In genomic region chr7:99375455-99375854, GRCm38 (mm10) we compare ENCODE assay signal across 10 mouse cellular contexts. TPM values are rescaled to one million over a fixed set of nuclear protein-coding genes. Genes with fewer than 3 reads are reported as not detected.
DNase-seq lines count a peak whose midpoint lies in the region; ATAC-seq and TF ChIP-seq lines count a peak whose summit lies in the region.
"Had no signal": no experiment of that assay in that cellular context is flagged by ENCODE, and none has a peak within 500 bp of the region (broad histone marks: within the 10 kb centered on the region; RNA-seq: fewer than 3 reads in every experiment).

No protein-coding gene starts in this region.

- WGBS in hindbrain, embryonic 14.5 days: 8% methylated on average over 4 of the region's 4 CpGs
- WGBS in hindbrain, embryonic 16.5 days: 11% methylated on average over 4 of the region's 4 CpGs
- WGBS in liver, adult 2 months: 2% methylated on average over 4 of the region's 4 CpGs

- no peaks in the 10 kb centered on the region for H3K79me2 ChIP-seq in liver, adult 2 months (ENCODE audit: control insufficient read depth, insufficient read depth, low read length)

- DNase-seq in hindbrain, embryonic 14.5 days (ENCODE audit: low spot score): peak; percentile 88
- DNase-seq in ES-CJ7 (ENCODE audit: low read depth, low spot score): peak; percentile 46
- DNase-seq in cerebellum, adult 18-20 months: peak; percentile 78 to 89
- DNase-seq in heart, postnatal 36 days: peak; percentile 84 to 92
- DNase-seq in liver, adult 2 months (ENCODE audit: extremely low read depth, low read depth, low spot score): peak; percentile 23
- DNase-seq in right cerebral cortex, adult 2 months (ENCODE audit: low spot score in 2 of 2): peak; percentile 88 to 90
- DNase-seq in urinary bladder, postnatal 4 days (ENCODE audit: low spot score in 2 of 2): peak; percentile 47 to 88

- H3K27ac ChIP-seq in hindbrain, embryonic 14.5 days: no peak overlapping the region
- H3K27ac ChIP-seq in hindbrain, embryonic 16.5 days (ENCODE audit: low read depth, low read length): no peak overlapping the region
- H3K27ac ChIP-seq in liver, adult 2 months (replicated peaks; ENCODE audit: insufficient read depth, low read depth, low read length): no peak overlapping the region
- H3K27ac ChIP-seq: embryonic facial prominence, embryonic 13.5 days; limb, embryonic 15.5 days had no signal

- ATAC-seq in hindbrain, embryonic 14.5 days (ENCODE audit: low FRiP score): no peak
- no peak; the same call in 1 of the 2 replicates for ATAC-seq in hindbrain, embryonic 16.5 days

- H3K9me3 ChIP-seq in hindbrain, embryonic 14.5 days (ENCODE audit: control insufficient read depth, low read length): no peaks in the 10 kb centered on the region
- no peaks in the 10 kb centered on the region for H3K9me3 ChIP-seq in hindbrain, embryonic 16.5 days (ENCODE audit: control insufficient read depth, low read length)
- H3K9me3 ChIP-seq: embryonic facial prominence, embryonic 13.5 days; limb, embryonic 15.5 days had no signal

- H3K4me1 ChIP-seq in hindbrain, embryonic 14.5 days (replicated peaks; ENCODE audit: control insufficient read depth, insufficient read depth, low read length): peaks cover 9% of the 10 kb centered on the region
- peaks cover 10% of the 10 kb centered on the region for H3K4me1 ChIP-seq in hindbrain, embryonic 16.5 days (ENCODE audit: control insufficient read depth, insufficient read depth, low read depth, low read length)
- H3K4me1 ChIP-seq in liver, adult 2 months (ENCODE audit: control insufficient read depth, insufficient read depth, low read length): no peaks in the 10 kb centered on the region

- H3K4me2 ChIP-seq in hindbrain, embryonic 14.5 days (replicated peaks): no peak overlapping the region
- H3K4me2 ChIP-seq in hindbrain, embryonic 16.5 days (ENCODE audit: low read length): no peak overlapping the region
- H3K4me2 ChIP-seq: embryonic facial prominence, embryonic 13.5 days; limb, embryonic 15.5 days had no signal

- H3K27me3 ChIP-seq in hindbrain, embryonic 14.5 days (ENCODE audit: control insufficient read depth, insufficient read depth, low read length): no peaks in the 10 kb centered on the region
- no peaks in the 10 kb centered on the region for H3K27me3 ChIP-seq in hindbrain, embryonic 16.5 days (replicated peaks; ENCODE audit: control insufficient read depth, insufficient read depth, low read length)
- no peaks in the 10 kb centered on the region for H3K27me3 ChIP-seq in liver, adult 2 months (ENCODE audit: control insufficient read depth, insufficient read depth, low read length)
- H3K27me3 ChIP-seq: embryonic facial prominence, embryonic 13.5 days had no signal

- TF ChIP-seq POLR2A in liver, adult 2 months (IDR thresholded peaks at IDR 0.05; ENCODE audit: extremely low read depth, insufficient read depth, low read length): no peak

- H3K9ac ChIP-seq in hindbrain, embryonic 14.5 days: no peak overlapping the region
- no peak overlapping the region for H3K9ac ChIP-seq in hindbrain, embryonic 16.5 days (ENCODE audit: low read depth, low read length)
- no peak overlapping the region for H3K9ac ChIP-seq in liver, adult 2 months (ENCODE audit: low read depth, low read length)
- H3K9ac ChIP-seq: embryonic facial prominence, embryonic 13.5 days; limb, embryonic 15.5 days had no signal

- H3K4me3 ChIP-seq in hindbrain, embryonic 14.5 days (replicated peaks; ENCODE audit: low read length): no peak overlapping the region
- no peak overlapping the region for H3K4me3 ChIP-seq in hindbrain, embryonic 16.5 days (ENCODE audit: low read length)
- no peak overlapping the region for H3K4me3 ChIP-seq in liver, adult 2 months (ENCODE audit: insufficient read depth, low read depth, low read length)
- H3K4me3 ChIP-seq: embryonic facial prominence, embryonic 13.5 days; limb, embryonic 15.5 days had no signal

- TF ChIP-seq CTCF in liver, adult 2 months (IDR thresholded peaks at IDR 0.05; ENCODE audit: low read depth, low read length): peak; percentile 79

- no peaks in the 10 kb centered on the region for H3K36me3 ChIP-seq in hindbrain, embryonic 14.5 days (replicated peaks; ENCODE audit: control insufficient read depth, insufficient read depth)
- no peaks in the 10 kb centered on the region for H3K36me3 ChIP-seq in hindbrain, embryonic 16.5 days (ENCODE audit: control insufficient read depth, insufficient read depth, low read length)
- H3K36me3 ChIP-seq in liver, adult 2 months (ENCODE audit: control insufficient read depth, insufficient read depth, low read length): no peaks in the 10 kb centered on the region
- H3K36me3 ChIP-seq: embryonic facial prominence, embryonic 13.5 days; limb, embryonic 15.5 days had no signal

- intact Hi-C loops in heart, postnatal 36 days (cut with DNase I): loop anchor here (1.0 to 10.0 kb wide), 2 partner anchors 75 to 169 kb away; no protein-coding TSS in a partner anchor

RNA-seq across cellular contexts. Expression of gene Gdpd5, which starts 5.8 kb away (rescaled TPM):
- 37.7 and 46.2 TPM in 2 replicates for polyA plus RNA-seq in hindbrain, embryonic 14.5 days (2014; fragmentation: Nextera tagmentation; extraction: Ambion mirVana)
- polyA plus RNA-seq in hindbrain, embryonic 16.5 days (2015; fragmentation: Nextera tagmentation; extraction: Ambion mirVana): 36.9 and 43.8 TPM in 2 replicates
- total RNA-seq in heart, postnatal 36 days (2021): 10 to 100 TPM; 22.6 to 23.2 TPM
- 0.28 and 0.67 TPM in 2 replicates for total RNA-seq in liver, adult 2 months (2014; rRNA removed)
- polyA plus RNA-seq in liver, adult 2 months (2012; rRNA removed): 0.71 and 1.7 TPM in 2 replicates

RNA-seq across cellular contexts. Expression of gene Serpinh1, which starts 22.4 kb away (rescaled TPM):
- 122 and 128 TPM in 2 replicates for polyA plus RNA-seq in hindbrain, embryonic 14.5 days (2014; fragmentation: Nextera tagmentation; extraction: Ambion mirVana)
- polyA plus RNA-seq in hindbrain, embryonic 16.5 days (2015; fragmentation: Nextera tagmentation; extraction: Ambion mirVana): 261 and 355 TPM in 2 replicates
- 100 to 1,000 TPM; 241 to 339 TPM for total RNA-seq in heart, postnatal 36 days (2021)
- 16.2 and 22.2 TPM in 2 replicates for total RNA-seq in liver, adult 2 months (2014; rRNA removed)
- polyA plus RNA-seq in liver, adult 2 months (2012; rRNA removed): 11.7 and 14.5 TPM in 2 replicates

Comparison
In these comparisons a context has a peak if more than half of its experiments do, and no peak if none do; other contexts are left out.
1. DNase-seq: peak in every context shown above with its lines; median percentile 89 in right cerebral cortex, adult 2 months; 88 in hindbrain, embryonic 14.5 days; 88 in heart, postnatal 36 days; 84 in cerebellum, adult 18-20 months; 68 in urinary bladder, postnatal 4 days; 46 in ES-CJ7; 23 in liver, adult 2 months.
2. RNA of gene Gdpd5, which starts 5.8 kb away (polyA plus RNA-seq): 37.7 to 46.2 TPM in hindbrain, embryonic 14.5 days and 36.9 to 43.8 TPM in hindbrain, embryonic 16.5 days; 0.71 to 1.7 TPM in liver, adult 2 months; every median in the first group is over 10 times any median in the second.